18 mouse cellular contexts compared by ENCODE assay signal in genomic region chr16:81204405-81205034, GRCm38 (mm10). TPM values are rescaled to one million over a fixed set of nuclear protein-coding genes. Genes with fewer than 3 reads are reported as not detected.
DNase-seq lines count a peak whose midpoint lies in the region; ATAC-seq lines count a peak whose summit lies in the region.
"Had no signal": no experiment of that assay in that cellular context is flagged by ENCODE, and none has a peak within 500 bp of the region (broad histone marks: within the 10 kb centered on the region; RNA-seq: fewer than 3 reads in every experiment).

No protein-coding gene starts in this region.

- DNase-seq in embryonic facial prominence, embryonic 14.5 days (ENCODE audit: low spot score), result no peak
- DNase-seq in embryonic facial prominence, embryonic 10.5 days (ENCODE audit: low spot score), result no peak
- DNase-seq in neural tube, embryonic 10.5 days (ENCODE audit: extremely low spot score, low spot score), result no peak
- DNase-seq in hindbrain, embryonic 14.5 days (ENCODE audit: low spot score), result no peak
- no peak for DNase-seq in thymus, postnatal 25 days
- DNase-seq in lung, adult 18-20 months, result no peak
- DNase-seq: adrenal gland, adult 2 months; B cell, adult 2 months; heart, adult 11 months; layer of hippocampus, adult 9-11 months; lung, postnatal 14 days; right cerebral cortex, postnatal 25 days; thymus, adult 2 months had no signal

- H3K36me3 ChIP-seq in embryonic facial prominence, embryonic 14.5 days (ENCODE audit: control insufficient read depth, insufficient read depth, low read length), result no peaks in the 10 kb centered on the region
- no peaks in the 10 kb centered on the region for H3K36me3 ChIP-seq in embryonic facial prominence, embryonic 10.5 days (replicated peaks)
- H3K36me3 ChIP-seq in neural tube, embryonic 12.5 days, result no peaks in the 10 kb centered on the region
- H3K36me3 ChIP-seq in hindbrain, embryonic 14.5 days (replicated peaks; ENCODE audit: control insufficient read depth, insufficient read depth), result no peaks in the 10 kb centered on the region
- no peaks in the 10 kb centered on the region; the same call in 1 of the 2 replicates for H3K36me3 ChIP-seq in neural tube, embryonic 15.5 days
- H3K36me3 ChIP-seq: limb, embryonic 10.5 days had no signal

- no peaks in the 10 kb centered on the region for H3K27me3 ChIP-seq in embryonic facial prominence, embryonic 14.5 days (replicated peaks; ENCODE audit: control insufficient read depth, insufficient read depth, low read length)
- no peaks in the 10 kb centered on the region for H3K27me3 ChIP-seq in embryonic facial prominence, embryonic 10.5 days (replicated peaks; ENCODE audit: low read depth, poor library complexity, severe bottlenecking)
- H3K27me3 ChIP-seq in neural tube, embryonic 12.5 days (replicated peaks), result no peaks in the 10 kb centered on the region
- H3K27me3 ChIP-seq in hindbrain, embryonic 14.5 days (ENCODE audit: control insufficient read depth, insufficient read depth, low read length), result no peaks in the 10 kb centered on the region
- H3K27me3 ChIP-seq in neural tube, embryonic 15.5 days (replicated peaks), result no peaks in the 10 kb centered on the region

- H3K4me3 ChIP-seq in embryonic facial prominence, embryonic 14.5 days (ENCODE audit: low read depth, low read length), result no peak overlapping the region
- H3K4me3 ChIP-seq in embryonic facial prominence, embryonic 10.5 days, result no peak overlapping the region
- H3K4me3 ChIP-seq in neural tube, embryonic 12.5 days, result no peak overlapping the region
- H3K4me3 ChIP-seq in hindbrain, embryonic 14.5 days (replicated peaks; ENCODE audit: low read length), result peak overlapping the region; percentile 49
- H3K4me3 ChIP-seq in neural tube, embryonic 15.5 days (replicated peaks), result peak overlapping the region; percentile 67
- H3K4me3 ChIP-seq: limb, embryonic 10.5 days had no signal

- no peak overlapping the region for H3K9ac ChIP-seq in embryonic facial prominence, embryonic 14.5 days (ENCODE audit: low read depth, low read length)
- no peak overlapping the region for H3K9ac ChIP-seq in neural tube, embryonic 12.5 days
- peak overlapping the region; percentile 65 for H3K9ac ChIP-seq in hindbrain, embryonic 14.5 days
- H3K9ac ChIP-seq in neural tube, embryonic 15.5 days (replicated peaks), result peak overlapping the region; percentile 38
- H3K9ac ChIP-seq: liver, embryonic 14.5 days had no signal

- 57% methylated on average over 12 of the region's 12 CpGs for WGBS in embryonic facial prominence, embryonic 14.5 days
- 67% methylated on average over 12 of the region's 12 CpGs for WGBS in embryonic facial prominence, embryonic 10.5 days
- WGBS in neural tube, embryonic 12.5 days, result 69% methylated on average over 12 of the region's 12 CpGs
- 49% methylated on average over 12 of the region's 12 CpGs for WGBS in hindbrain, embryonic 14.5 days
- 49% methylated on average over 12 of the region's 12 CpGs for WGBS in neural tube, embryonic 15.5 days

- no peak overlapping the region for H3K27ac ChIP-seq in embryonic facial prominence, embryonic 14.5 days (replicated peaks; ENCODE audit: low read depth, low read length)
- H3K27ac ChIP-seq in embryonic facial prominence, embryonic 10.5 days (replicated peaks), result no peak overlapping the region
- H3K27ac ChIP-seq in neural tube, embryonic 12.5 days, result no peak overlapping the region
- peak overlapping the region; percentile 73 for H3K27ac ChIP-seq in hindbrain, embryonic 14.5 days
- H3K27ac ChIP-seq in neural tube, embryonic 15.5 days (replicated peaks), result peak overlapping the region; percentile 68
- H3K27ac ChIP-seq: kidney, postnatal 0 days; limb, embryonic 10.5 days; liver, embryonic 14.5 days had no signal

- no peaks in the 10 kb centered on the region for H3K9me3 ChIP-seq in embryonic facial prominence, embryonic 14.5 days (ENCODE audit: control insufficient read depth, low read length)
- no peaks in the 10 kb centered on the region for H3K9me3 ChIP-seq in embryonic facial prominence, embryonic 10.5 days
- no peaks in the 10 kb centered on the region for H3K9me3 ChIP-seq in neural tube, embryonic 12.5 days
- no peaks in the 10 kb centered on the region; the same call in 1 of the 2 replicates for H3K9me3 ChIP-seq in hindbrain, embryonic 14.5 days (ENCODE audit: control insufficient read depth, low read length)
- no peaks in the 10 kb centered on the region for H3K9me3 ChIP-seq in neural tube, embryonic 15.5 days (replicated peaks)
- H3K9me3 ChIP-seq: limb, embryonic 10.5 days had no signal

- peak overlapping the region; percentile 11; the same call in 1 of the 2 replicates for H3K4me2 ChIP-seq in embryonic facial prominence, embryonic 14.5 days (ENCODE audit: low read depth, low read length)
- H3K4me2 ChIP-seq in neural tube, embryonic 12.5 days (replicated peaks), result 0 out of 2 replicates have a peak overlapping the region, but pooled peaks have one; percentile 7
- peak overlapping the region; percentile 59 for H3K4me2 ChIP-seq in hindbrain, embryonic 14.5 days (replicated peaks)
- peak overlapping the region; percentile 69 for H3K4me2 ChIP-seq in neural tube, embryonic 15.5 days

- ATAC-seq in embryonic facial prominence, embryonic 14.5 days (ENCODE audit: low read depth), result no peak
- ATAC-seq in neural tube, embryonic 12.5 days (ENCODE audit: low FRiP score, low read depth), result no peak
- no peak for ATAC-seq in hindbrain, embryonic 14.5 days (ENCODE audit: low FRiP score)
- no peak for ATAC-seq in neural tube, embryonic 15.5 days (ENCODE audit: low FRiP score)

- no peaks in the 10 kb centered on the region; the same call in 1 of the 2 replicates for H3K4me1 ChIP-seq in embryonic facial prominence, embryonic 14.5 days (ENCODE audit: control insufficient read depth, insufficient read depth, low read length)
- H3K4me1 ChIP-seq in embryonic facial prominence, embryonic 10.5 days, result peaks cover 5% of the 10 kb centered on the region
- H3K4me1 ChIP-seq in neural tube, embryonic 12.5 days, result 0 out of 2 replicates have a peak, but pooled peaks cover 3% of the 10 kb centered on the region
- peaks cover 14% of the 10 kb centered on the region for H3K4me1 ChIP-seq in hindbrain, embryonic 14.5 days (replicated peaks; ENCODE audit: control insufficient read depth, insufficient read depth, low read length)
- H3K4me1 ChIP-seq in neural tube, embryonic 15.5 days, result peaks cover 16% of the 10 kb centered on the region

RNA-seq across cellular contexts. Expression of gene Ncam2, which starts 4.0 kb away (rescaled TPM):
- 4.1 and 5.0 TPM in 2 replicates for polyA plus RNA-seq in embryonic facial prominence, embryonic 14.5 days (2014; fragmentation: Nextera tagmentation; extraction: Ambion mirVana)
- polyA plus RNA-seq in embryonic facial prominence, embryonic 10.5 days (2016; fragmentation: Nextera tagmentation; extraction: Ambion mirVana), result 0.39 and 0.74 TPM in 2 replicates
- 9.3 and 10.6 TPM in 2 replicates for polyA plus RNA-seq in neural tube, embryonic 12.5 days (2016; fragmentation: Nextera tagmentation; extraction: Ambion mirVana)
- polyA plus RNA-seq in hindbrain, embryonic 14.5 days (2014; fragmentation: Nextera tagmentation; extraction: Ambion mirVana), result 29.9 and 32.0 TPM in 2 replicates
- 27.9 and 29.9 TPM in 2 replicates for polyA plus RNA-seq in neural tube, embryonic 15.5 days (2015; fragmentation: Nextera tagmentation; extraction: Ambion mirVana)
- polyA plus RNA-seq: thymus, adult 2 months had no signal

Comparison
In these comparisons a context has a peak if more than half of its experiments do, and no peak if none do; other contexts are left out.
1. H3K27ac ChIP-seq: peak in hindbrain, embryonic 14.5 days (single experiment) and neural tube, embryonic 15.5 days (single experiment); none in embryonic facial prominence, embryonic 14.5 days (single experiment), embryonic facial prominence, embryonic 10.5 days (single experiment) and neural tube, embryonic 12.5 days (single experiment).
2. H3K4me3 ChIP-seq: peak in hindbrain, embryonic 14.5 days (single experiment) and neural tube, embryonic 15.5 days (single experiment); none in embryonic facial prominence, embryonic 14.5 days (single experiment), embryonic facial prominence, embryonic 10.5 days (single experiment) and neural tube, embryonic 12.5 days (single experiment).
3. H3K9ac ChIP-seq: peak in hindbrain, embryonic 14.5 days (single experiment) and neural tube, embryonic 15.5 days (single experiment); none in embryonic facial prominence, embryonic 14.5 days (single experiment) and neural tube, embryonic 12.5 days (single experiment).
4. H3K4me2 ChIP-seq: peak in every context shown above with its lines; median percentile 69 in neural tube, embryonic 15.5 days; 59 in hindbrain, embryonic 14.5 days; 11 in embryonic facial prominence, embryonic 14.5 days; 7 in neural tube, embryonic 12.5 days.